Mouse (Mus musculus): ENCODE results near the gene Speer4f1.
"Not testable (repeated sequence)": the region's sequence is repeated elsewhere in the genome, so short reads cannot be mapped to it uniquely, and the experiment has no call there.

Gene Speer4f1

DNA sequence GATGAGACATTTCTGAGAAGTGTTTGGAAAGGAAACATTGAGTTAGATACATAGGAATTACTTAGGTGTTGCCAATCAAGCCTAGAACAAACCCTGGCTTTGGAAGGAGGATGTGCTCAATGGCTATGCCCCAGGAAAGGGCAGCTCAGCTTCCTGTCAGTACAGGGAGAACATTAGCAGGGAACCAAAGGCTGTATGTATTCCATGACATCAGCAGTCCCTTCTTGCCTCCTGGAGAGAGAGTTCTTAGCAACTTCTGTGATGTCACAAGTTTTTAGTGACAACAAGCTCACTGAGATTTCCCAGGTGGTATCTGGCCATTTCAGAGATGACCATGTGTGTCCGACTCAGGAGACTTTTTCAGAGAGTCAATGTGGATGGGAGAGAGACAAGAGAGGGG is at the start of gene Speer4f1:
TSS of gene Speer4f1 (plus strand) at position 301 of the 400 bp plus-strand sequence.
- DNase-seq = not testable (repeated sequence)

DNA sequence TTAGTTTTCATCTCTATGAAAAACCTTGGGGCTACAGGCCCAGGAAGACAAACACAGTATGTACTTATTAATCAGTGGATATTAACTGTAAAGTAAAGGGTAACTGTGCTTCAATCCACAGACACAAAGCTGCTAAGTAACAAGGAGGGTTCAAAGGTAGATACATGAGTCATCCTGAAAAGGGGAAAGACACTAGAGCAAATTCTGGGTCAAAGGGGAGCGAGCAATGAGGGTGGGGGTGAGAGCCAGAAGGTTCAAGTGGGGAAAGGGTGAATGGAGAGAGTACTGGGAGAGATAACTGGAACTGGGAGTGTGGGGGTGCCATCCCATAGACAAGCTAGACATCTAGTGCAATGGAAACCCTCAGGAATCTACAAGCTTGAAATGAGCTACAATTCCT is 49.0 kb upstream of the Speer4f1 start:
- DNase-seq = no peak

DNA sequence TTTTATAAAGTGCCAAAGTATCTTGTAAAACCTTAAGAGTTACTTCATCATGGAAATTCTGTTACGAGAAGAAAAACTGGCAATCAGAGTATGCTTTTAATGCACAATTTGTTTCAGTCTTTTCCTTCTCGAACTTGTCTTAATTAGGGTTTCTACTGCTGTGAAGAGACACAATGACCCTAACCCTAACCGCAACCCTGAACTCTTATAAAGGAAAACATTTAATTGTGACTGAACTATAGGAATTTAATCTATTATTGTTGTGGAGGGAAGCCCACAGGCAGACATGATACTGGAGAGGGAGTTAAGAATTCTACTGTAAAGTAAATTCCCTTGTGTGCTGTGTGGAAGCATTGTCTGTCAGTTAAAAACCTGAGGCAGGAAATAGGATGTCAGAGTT is 41.2 kb upstream of the Speer4f1 start:
- DNase-seq = no peak

DNA sequence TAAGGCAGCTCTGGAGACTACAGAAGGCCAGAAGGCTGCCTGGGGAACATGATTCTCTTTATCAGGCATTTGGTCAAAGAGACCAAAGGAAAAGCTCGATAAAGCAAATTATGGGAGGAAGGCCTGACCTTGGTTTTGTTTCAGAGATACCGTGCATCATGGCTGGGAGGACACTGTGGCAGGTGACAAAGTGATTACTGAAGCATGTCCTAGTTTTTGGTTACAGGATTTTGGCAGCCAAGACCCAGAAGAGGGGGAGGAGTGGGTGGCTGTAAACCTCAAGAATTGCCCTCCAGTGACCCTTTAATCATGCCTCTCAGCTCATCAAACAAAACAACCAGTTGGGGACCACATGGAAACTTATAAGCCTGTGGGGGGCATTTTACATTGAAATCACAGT is 39.7 kb upstream of the Speer4f1 start:
- no peak for DNase-seq

DNA sequence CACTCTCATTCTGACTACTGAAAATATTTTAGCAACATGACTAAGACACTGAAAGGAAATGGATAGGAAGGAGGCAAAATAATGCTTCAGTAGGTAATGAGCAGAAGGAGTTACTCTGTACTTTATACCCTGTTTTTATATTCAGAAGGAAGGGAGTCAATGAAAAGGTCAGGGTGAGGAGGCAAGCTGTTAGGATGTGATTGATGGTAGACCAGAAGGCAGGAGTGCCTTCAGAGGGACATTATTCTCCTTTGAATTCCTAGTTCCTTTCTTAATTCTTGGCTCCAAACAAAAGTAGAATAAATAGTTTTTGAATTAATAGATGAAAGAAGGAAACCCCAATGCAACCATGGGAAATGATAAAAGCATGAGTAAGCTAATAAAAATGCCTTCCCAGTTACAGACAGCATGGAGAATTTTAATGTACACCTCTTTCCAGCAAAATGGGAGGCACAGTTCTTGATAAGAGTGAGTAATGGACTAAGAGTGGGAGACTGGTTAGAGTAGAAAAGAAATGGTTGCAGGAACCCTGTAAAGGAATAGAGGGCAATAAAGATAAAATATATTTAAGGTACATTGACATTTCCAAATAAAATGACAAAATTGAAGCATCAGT is 36.3 kb upstream of the Speer4f1 start:
- DNase-seq = no peak

DNA sequence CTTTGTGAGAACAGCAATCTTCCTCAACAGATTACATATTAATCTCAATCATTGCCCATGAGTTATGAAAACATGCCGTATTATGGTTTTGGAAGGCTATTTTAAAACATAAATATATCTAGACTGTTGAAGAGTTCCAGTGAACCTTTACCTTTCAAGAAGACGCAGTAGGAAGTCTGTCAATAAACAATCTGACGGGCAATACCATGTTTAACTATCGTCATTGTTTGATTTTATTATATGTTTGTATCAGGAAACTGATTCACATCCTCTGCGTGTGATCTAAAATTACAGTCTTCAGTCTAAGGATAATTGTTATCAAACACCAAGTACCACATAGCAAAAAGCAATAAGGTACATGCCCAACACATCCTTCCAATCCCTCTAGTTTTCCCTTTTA is 21.8 kb upstream of the Speer4f1 start:
- DNase-seq = no peak

DNA sequence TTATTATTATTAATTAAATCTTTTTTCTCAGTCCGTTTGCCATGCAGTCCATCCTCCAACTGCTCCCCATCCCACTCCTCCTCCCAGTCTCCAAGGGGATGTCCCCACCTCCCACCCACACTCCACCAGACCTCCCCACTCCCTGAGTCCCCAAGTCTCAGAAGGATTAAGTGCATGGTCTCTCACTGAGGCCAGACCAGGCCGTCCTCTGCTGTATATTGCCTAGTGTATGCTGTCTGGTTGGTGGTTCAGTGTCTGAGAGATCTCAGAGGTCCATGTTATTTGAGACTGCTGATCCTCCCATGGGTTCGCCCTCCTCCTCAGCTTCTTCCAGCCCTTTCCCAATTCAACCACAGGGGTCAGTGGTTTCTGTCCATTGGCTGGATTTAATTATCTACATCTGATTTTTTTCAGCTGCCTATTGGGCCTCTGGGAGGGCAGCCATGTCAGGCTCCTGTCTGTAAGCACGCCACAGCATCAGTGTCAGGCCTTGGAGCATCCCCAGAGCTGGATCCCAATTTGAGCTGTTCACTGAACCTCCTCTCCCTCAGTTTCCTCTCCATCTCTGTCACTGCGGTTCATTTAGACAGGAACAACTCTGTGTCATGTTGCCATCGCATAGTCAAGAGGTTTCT is 20.8 kb upstream of the Speer4f1 start:
- no peak for DNase-seq

DNA sequence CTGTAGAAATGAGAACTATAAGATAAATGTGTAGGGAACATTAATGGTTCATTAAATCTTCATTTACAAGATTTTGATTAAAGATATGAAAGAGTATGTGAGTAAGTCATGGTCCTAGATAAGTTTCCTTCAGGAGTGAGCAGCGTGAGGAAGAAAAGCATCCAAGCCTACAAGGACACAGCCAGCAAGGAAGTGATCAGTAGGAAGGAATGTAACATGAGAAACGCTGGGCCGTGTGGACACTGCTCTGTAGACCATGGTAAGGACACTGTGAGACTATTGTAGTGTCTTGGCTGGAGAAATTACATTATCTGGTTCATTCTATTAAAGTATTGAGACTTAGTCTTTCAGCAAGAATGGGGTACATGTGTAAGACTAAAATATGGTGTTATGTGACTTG is 19.2 kb upstream of the Speer4f1 start:
- no peak for DNase-seq

DNA sequence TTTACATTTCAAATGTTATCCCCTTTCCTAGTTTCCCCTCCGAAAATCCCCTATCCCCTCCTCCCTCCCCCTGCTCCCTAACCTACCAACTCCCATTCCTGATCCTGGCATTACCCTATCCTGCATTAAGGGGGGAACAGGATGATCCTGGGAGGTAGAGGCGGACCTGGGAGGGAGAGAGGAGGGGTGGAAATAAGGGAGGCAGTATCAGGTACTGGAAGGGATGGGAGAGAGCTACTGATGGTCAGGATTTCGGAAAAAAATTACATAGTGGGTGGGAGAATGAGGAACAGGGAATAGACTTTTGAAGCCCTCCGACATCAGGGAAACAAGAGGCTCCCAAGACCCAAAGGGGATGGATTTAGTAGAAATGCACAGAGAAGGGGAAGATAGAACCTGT is 7.8 kb upstream of the Speer4f1 start:
- not testable (repeated sequence) for DNase-seq

DNA sequence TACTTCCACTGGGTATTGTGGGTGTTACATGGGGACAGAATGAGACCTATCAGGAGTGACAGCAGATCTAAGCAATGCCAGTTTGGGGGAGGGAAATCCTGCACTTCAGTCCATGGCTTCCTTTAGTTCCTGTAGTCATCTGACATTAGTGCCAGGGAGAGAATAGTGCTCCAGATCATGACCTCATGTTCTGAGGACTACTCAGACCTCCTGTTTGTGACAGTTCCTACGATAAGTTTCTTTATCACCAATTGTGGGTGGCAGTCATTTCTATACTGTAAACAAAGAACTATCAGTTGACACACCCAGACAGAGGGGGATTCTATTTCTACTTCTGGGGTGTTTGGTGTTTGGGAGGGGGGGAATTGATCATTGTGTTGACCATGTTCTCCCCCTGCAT is 578 bp downstream of the Speer4f1 start:
- no peak for DNase-seq

DNA sequence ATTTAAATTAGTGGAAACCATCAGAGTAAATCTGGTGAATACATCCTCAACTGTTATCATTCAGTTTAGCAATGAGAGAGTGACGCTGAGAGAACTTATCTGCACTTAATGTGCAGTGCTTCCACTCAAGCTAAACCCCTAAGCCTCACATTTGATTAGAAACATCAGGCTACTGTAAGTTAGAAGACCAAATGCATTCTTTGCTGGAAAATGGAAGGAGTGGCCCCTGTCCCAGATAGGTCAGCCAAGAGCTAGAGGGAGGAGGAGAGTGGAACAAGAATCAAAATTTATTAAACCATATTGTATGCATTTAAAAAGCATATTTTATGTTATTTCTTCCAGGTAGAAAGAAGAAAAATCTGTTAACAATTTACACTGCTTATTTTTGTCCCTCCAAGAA is 14.0 kb downstream of the Speer4f1 start:
- no peak for DNase-seq

DNA sequence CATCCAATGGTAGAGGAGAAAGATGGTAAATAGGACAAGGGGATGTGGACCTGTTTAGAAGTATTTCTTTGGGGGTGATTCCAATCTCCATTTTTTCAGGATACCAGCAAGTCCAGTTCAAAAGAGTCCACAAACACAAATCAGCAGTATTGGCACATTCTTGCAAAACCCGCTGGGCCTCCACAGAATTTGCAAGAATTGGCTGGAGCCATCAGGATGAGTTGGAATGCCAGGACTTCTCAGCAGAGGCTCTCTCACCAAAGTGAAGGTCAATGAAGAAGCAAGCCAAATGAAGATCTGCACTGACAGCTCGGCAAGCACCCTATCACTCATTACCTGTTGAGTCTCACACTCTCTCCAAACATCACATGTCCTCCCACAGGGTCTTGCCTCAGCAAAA is 19.7 kb downstream of the Speer4f1 start:
- no peak for DNase-seq

DNA sequence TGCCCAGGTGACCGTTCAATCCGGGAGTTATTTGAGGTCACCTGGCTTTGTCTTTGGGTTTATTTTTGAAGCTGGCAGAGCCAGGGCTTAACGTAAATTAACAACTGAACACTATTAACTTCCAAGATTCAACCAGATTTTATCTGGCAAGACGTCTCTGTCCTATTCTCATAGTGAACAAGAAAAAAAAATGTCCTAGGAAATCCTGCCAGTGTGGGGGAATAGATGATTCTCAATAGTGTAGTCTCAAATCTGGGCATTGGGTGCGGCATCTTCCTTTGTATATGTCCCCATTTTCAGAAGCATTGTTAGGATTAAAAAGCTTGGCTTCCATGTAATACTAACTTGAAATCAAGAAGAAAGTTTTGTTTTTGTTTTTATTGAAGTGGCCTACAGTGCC is 20.8 kb downstream of the Speer4f1 start:
- no peak for DNase-seq

DNA sequence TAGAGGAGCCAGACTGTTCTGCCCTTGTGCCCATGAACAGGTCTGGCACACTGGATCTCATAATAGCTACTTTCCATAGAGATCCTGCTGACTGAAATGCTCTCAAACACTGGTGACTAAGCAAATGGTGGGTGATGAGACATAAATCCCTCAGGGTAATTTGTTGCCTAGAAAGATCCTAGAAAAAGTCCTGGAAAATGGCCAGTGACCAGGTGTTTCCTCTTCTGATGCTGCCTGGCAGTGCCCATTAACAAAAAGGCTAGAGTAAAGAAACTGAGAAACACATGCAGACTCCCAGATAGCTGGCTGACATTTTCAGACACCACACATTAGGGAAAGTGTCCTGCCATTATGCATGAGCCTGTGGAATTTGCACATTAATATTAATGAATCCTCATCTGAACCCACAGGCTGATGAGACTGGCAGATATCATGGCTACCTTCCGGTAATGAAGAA is 24.0 kb downstream of the Speer4f1 start:
- DNase-seq = no peak

DNA sequence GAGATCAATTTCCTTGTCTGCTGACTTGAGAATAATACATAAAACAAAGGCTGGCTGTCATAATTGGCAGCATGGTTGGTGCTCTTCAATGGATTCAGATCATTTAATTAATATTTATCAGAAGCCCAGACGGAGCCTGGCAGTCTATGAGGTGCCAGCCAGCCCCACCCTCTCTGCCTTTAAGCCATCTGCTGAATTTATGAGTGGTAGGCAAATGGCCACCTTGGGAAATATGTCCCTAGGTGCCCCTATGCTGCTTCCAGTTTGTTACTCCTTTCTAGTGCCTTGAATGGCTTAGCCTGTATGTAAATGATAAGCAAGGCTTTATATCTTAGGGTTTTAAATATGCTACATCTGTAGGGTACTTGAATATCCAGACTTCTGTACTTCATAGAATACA is 25.0 kb downstream of the Speer4f1 start:
- no peak for DNase-seq

DNA sequence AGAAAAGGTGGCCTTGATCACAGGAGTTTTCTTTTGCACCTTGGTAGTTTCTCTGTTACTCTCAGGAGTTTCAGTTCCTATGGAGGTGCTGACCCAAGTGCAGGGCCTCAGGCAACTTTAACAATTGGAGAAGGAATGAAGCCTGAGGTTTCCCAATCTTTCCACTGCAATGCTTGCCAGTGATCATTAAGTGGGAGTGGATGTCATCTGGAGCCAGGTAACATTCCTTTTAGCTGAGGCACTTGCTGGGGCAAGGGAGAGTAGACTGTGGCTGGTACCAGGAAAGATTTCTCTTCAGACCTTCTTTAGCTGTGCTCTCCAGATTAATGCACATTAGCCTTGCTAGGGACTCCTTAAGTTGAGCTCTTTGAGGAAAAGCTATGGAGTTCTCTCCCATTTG is 29.6 kb downstream of the Speer4f1 start:
- no peak for DNase-seq

DNA sequence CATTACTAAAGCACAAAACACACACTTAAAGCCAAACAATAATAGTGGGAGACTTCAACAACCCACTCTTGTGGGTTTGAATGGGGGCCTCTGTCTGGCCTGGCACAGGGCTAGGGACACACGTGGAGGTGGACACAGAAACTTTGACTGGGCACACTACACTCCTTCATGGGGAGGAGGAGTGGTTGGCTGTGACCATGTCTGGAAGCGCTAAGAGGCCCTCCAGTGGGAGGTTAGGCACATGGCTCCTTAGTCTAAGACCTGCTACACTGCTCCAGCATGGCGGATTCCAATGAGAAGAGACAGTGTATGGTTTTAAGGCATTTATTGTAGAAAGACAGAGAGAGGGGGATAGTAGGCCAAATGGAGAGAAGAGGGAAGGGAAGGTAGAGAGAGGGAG is 32.1 kb downstream of the Speer4f1 start:
- DNase-seq = no peak

All from right cerebral cortex, postnatal 25 days (tissue).